Mouse (Mus musculus): ENCODE results near the gene Cript. TPM values are rescaled to one million over a fixed set of nuclear protein-coding genes. Genes with fewer than 3 reads are reported as not detected.

The Cript gene
- total and polyA plus RNA-seq, 3 experiments, result 30.2 to 41.8 TPM; not detected in 1

GRCm38 (mm10) chr17:87025269-87025949 lies at the start of gene Cript, which contains the start of gene Pigf (continued):
- TF ChIP-seq POLR2AphosphoS5 (IDR thresholded peaks at IDR 0.05; ENCODE audit: borderline replicate concordance, low read depth, low read length) (no peak), RAD21 (IDR thresholded peaks at IDR 0.05; ENCODE audit: low read depth, low read length) (no peak), HCFC1 (IDR thresholded peaks at IDR 0.05; ENCODE audit: low read depth, low read length) (peak; percentile 90), SMC3 (IDR thresholded peaks at IDR 0.05; ENCODE audit: low read depth, low read length) (no peak)

GRCm38 (mm10) chr17:86976387-86976786 lies 49.0 kb upstream of the Cript start:
- Histone ChIP-seq H3K9ac (ENCODE audit: control insufficient read depth, low read depth, low read length, poor library complexity, severe bottlenecking) (no peak overlapping the region), H3K27ac (ENCODE audit: control insufficient read depth, low read depth, low read length) (no peak overlapping the region), H3K36me3 (ENCODE audit: control insufficient read depth in 1 of 2, insufficient read depth in 2 of 2, low read length in 2 of 2) (no peaks in the 10 kb centered on the region), H3K27me3 (ENCODE audit: control insufficient read depth in 1 of 2, insufficient read depth in 2 of 2, low read length in 2 of 2) (no peaks in the 10 kb centered on the region), H3K4me1 (ENCODE audit: control insufficient read depth in 1 of 2, insufficient read depth in 2 of 2, low read length in 2 of 2) (no peaks in the 10 kb centered on the region), H3K4me3 (ENCODE audit: control insufficient read depth in 1 of 2, insufficient read depth in 1 of 2, low read depth in 2 of 2, low read length in 2 of 2) (no peak overlapping the region), H3K9me3 (replicated peaks; ENCODE audit: insufficient read depth, low read length) (no peaks in the 10 kb centered on the region), H3K79me2 (ENCODE audit: control insufficient read depth, insufficient read depth, low read length, poor library complexity) (no peaks in the 10 kb centered on the region)
- no peak for TF ChIP-seq ETS1 (IDR thresholded peaks at IDR 0.05; ENCODE audit: low read depth, low read length)
- TF ChIP-seq GATA1 (IDR thresholded peaks at IDR 0.05; ENCODE audit: low read depth, low read length), result no peak
- TF ChIP-seq JUND (IDR thresholded peaks at IDR 0.05; ENCODE audit: low read depth, low read length), result no peak
- TF ChIP-seq UBTF (IDR thresholded peaks at IDR 0.05; ENCODE audit: borderline replicate concordance, insufficient read depth, low read depth, low read length), result no peak
- TF ChIP-seq POLR2AphosphoS5 (IDR thresholded peaks at IDR 0.05; ENCODE audit: borderline replicate concordance, low read depth, low read length), result no peak
- TF ChIP-seq RAD21 (IDR thresholded peaks at IDR 0.05; ENCODE audit: low read depth, low read length), result no peak
- no peak for TF ChIP-seq MAZ (IDR thresholded peaks at IDR 0.05; ENCODE audit: low read depth, low read length)
- no peak for TF ChIP-seq NELFE (IDR thresholded peaks at IDR 0.05; ENCODE audit: low read depth, low read length)
- no peak for TF ChIP-seq USF2 (IDR thresholded peaks at IDR 0.05; ENCODE audit: borderline replicate concordance in 1 of 2, insufficient read depth in 1 of 2, low read depth in 1 of 2, low read length in 2 of 2)
- no peak for TF ChIP-seq ELF1 (IDR thresholded peaks at IDR 0.05; ENCODE audit: low read depth, low read length)
- TF ChIP-seq MXI1 (IDR thresholded peaks at IDR 0.05; ENCODE audit: low read depth, low read length), result no peak
- TF ChIP-seq KAT2A (conservative IDR thresholded peaks at IDR 0.05; ENCODE audit: low read depth, low read length), result no peak
- no peak for TF ChIP-seq SMC3 (IDR thresholded peaks at IDR 0.05; ENCODE audit: low read depth, low read length)
- TF ChIP-seq USF1 (IDR thresholded peaks at IDR 0.05; ENCODE audit: low read depth, low read length), result no peak
- no peak for TF ChIP-seq NRF1 (IDR thresholded peaks at IDR 0.05; ENCODE audit: insufficient read depth, low read depth, low read length, poor library complexity, severe bottlenecking)
- no peak for TF ChIP-seq MYC (IDR thresholded peaks at IDR 0.05; ENCODE audit: low read depth, low read length)
- no peak for DNase-seq (ENCODE audit: low read depth, low spot score)
